Mouse (Mus musculus) hindbrain, embryonic 16.5 days (tissue): Measurements from ENCODE around the gene Tbx20. TPM values are rescaled to one million over a fixed set of nuclear protein-coding genes. Genes with fewer than 3 reads are reported as not detected.

Experiments
- ATAC-seq: fragments of 200-750 bp; cut with Nextera tagmentation; 2 replicates; pipeline ENCODE4 v1.8.0; 2017; ENCODE audit warnings: moderate TSS enrichment, moderate library complexity
- H3K27ac ChIP-seq: fragments of 300-500 bp; sonication (generic); 2 replicates; pipeline ENCODE4 v1.5.1; 2014; ENCODE audit warnings: low read depth, mild to moderate bottlenecking, control low read depth, low read length, moderate library complexity
- H3K27me3 ChIP-seq: fragments of 300-500 bp; sonication (generic); replicated peaks from 2 replicates; pipeline ENCODE4 v1.6.1; 2014; ENCODE audit warnings: low read length; ENCODE audit not compliant: control insufficient read depth, insufficient read depth
- H3K36me3 ChIP-seq: fragments of 300-500 bp; sonication (generic); 2 replicates; pipeline ENCODE4 v1.6.1; 2014; ENCODE audit warnings: mild to moderate bottlenecking, low read length, moderate library complexity, mixed read lengths; ENCODE audit not compliant: control insufficient read depth, insufficient read depth
- H3K4me1 ChIP-seq: fragments of 300-500 bp; sonication (generic); 2 replicates; pipeline ENCODE4 v1.6.1; 2014; ENCODE audit warnings: low read depth, low read length; ENCODE audit not compliant: control insufficient read depth, insufficient read depth
- H3K4me2 ChIP-seq: fragments of 300-500 bp; sonication (generic); 2 replicates; pipeline ENCODE4 v1.6.1; 2014; ENCODE audit warnings: mild to moderate bottlenecking, low read length, control low read depth, moderate library complexity
- H3K4me3 ChIP-seq: fragments of 300-500 bp; sonication (generic); 2 replicates; pipeline ENCODE4 v1.5.1; 2014; ENCODE audit warnings: mild to moderate bottlenecking, low read length, control low read depth, moderate library complexity
- H3K9ac ChIP-seq: fragments of 300-500 bp; sonication (generic); 2 replicates; pipeline ENCODE4 v1.6.1; 2014; ENCODE audit warnings: low read depth, mild to moderate bottlenecking, control low read depth, low read length, moderate library complexity
- H3K9me3 ChIP-seq: fragments of 300-500 bp; sonication (generic); 2 replicates; pipeline ENCODE4 v1.6.1; 2014; ENCODE audit warnings: mild to moderate bottlenecking, low read length, moderate library complexity; ENCODE audit not compliant: control insufficient read depth
- WGBS: fragments of 180-500 bp; shearing (Covaris S2); extraction: QIAGEN DNeasy Blood & Tissue Kit; methylation state at CpG from one replicate; pipeline ENCODE4 v1.1.7; 2014; 5-methylcytosine and 5-hydroxymethylcytosine counted together
- polyA plus RNA-seq: library from polyadenylated mRNA; unstranded; fragments of >200 nt; fragmentation: Nextera tagmentation; extraction: Ambion mirVana; gene quantifications from 2 replicates; pipeline ENCODE4 v1.2.1, GENCODE M21; 2015

The Tbx20 gene
- polyA plus RNA-seq, 1 experiment from 2014 or later: 0.78 TPM

- peaks cover 13% of the 10 kb centered on the region for H3K4me1 ChIP-seq
- ATAC-seq: no peak
- no peaks in the 10 kb centered on the region for H3K9me3 ChIP-seq
- 4% methylated on average over 14 of the region's 14 CpGs for WGBS
- peaks cover 61% of the 10 kb centered on the region for H3K27me3 ChIP-seq
- no peak overlapping the region for H3K4me3 ChIP-seq
- H3K4me2 ChIP-seq: no peak overlapping the region
- no peaks in the 10 kb centered on the region for H3K36me3 ChIP-seq
- H3K9ac ChIP-seq: no peak overlapping the region
- no peak overlapping the region for H3K27ac ChIP-seq
Measured at GRCm38 (mm10) chr9:24778571-24778970, 4.5 kb upstream of the Tbx20 start.

GRCm38 (mm10) chr9:24777961-24778360 is 3.9 kb upstream of the Tbx20 start:
- Histone ChIP-seq H3K27ac (no peak overlapping the region), H3K9ac (no peak overlapping the region), H3K36me3 (no peaks in the 10 kb centered on the region), H3K4me2 (no peak overlapping the region), H3K9me3 (no peaks in the 10 kb centered on the region), H3K4me3 (no peak overlapping the region), H3K27me3 (peaks cover 60% of the 10 kb centered on the region), H3K4me1 (peaks cover 13% of the 10 kb centered on the region)
- no peak for ATAC-seq
- 0% methylated on average over 14 of the region's 14 CpGs for WGBS

GRCm38 (mm10) chr9:24777176-24777895 is 3.2 kb upstream of the Tbx20 start:
- H3K4me3 ChIP-seq: no peak overlapping the region
- H3K9ac ChIP-seq: no peak overlapping the region
- no peak overlapping the region for H3K4me2 ChIP-seq
- H3K27ac ChIP-seq: no peak overlapping the region
- no peak for ATAC-seq
- under 1% methylated on average over 37 of the region's 37 CpGs for WGBS
- no peaks in the 10 kb centered on the region for H3K9me3 ChIP-seq
- H3K4me1 ChIP-seq: peaks cover 13% of the 10 kb centered on the region
- H3K36me3 ChIP-seq: no peaks in the 10 kb centered on the region
- H3K27me3 ChIP-seq: peaks cover 57% of the 10 kb centered on the region

- under 1% methylated on average over 9 of the region's 9 CpGs for WGBS
- Histone ChIP-seq H3K4me1 (peaks cover 13% of the 10 kb centered on the region), H3K36me3 (no peaks in the 10 kb centered on the region), H3K27ac (no peak overlapping the region), H3K9ac (no peak overlapping the region), H3K27me3 (peaks cover 57% of the 10 kb centered on the region), H3K4me3 (no peak overlapping the region), H3K4me2 (no peak overlapping the region), H3K9me3 (no peaks in the 10 kb centered on the region)
- ATAC-seq: no peak
Measured at GRCm38 (mm10) chr9:24776487-24776886, 2.4 kb upstream of the Tbx20 start.

GRCm38 (mm10) chr9:24775567-24775966 is 1.5 kb upstream of the Tbx20 start:
- Histone ChIP-seq H3K4me2 (no peak overlapping the region), H3K36me3 (no peaks in the 10 kb centered on the region), H3K4me1 (peaks cover 7% of the 10 kb centered on the region; the same call in 1 of the 2 replicates), H3K4me3 (no peak overlapping the region), H3K9ac (no peak overlapping the region), H3K27ac (no peak overlapping the region), H3K27me3 (peaks cover 57% of the 10 kb centered on the region), H3K9me3 (no peaks in the 10 kb centered on the region)
- ATAC-seq: no peak
- WGBS: 13% methylated on average over 1 of the region's 1 CpGs

GRCm38 (mm10) chr9:24775001-24775400 is 898 bp upstream of the Tbx20 start:
- Histone ChIP-seq H3K36me3 (no peaks in the 10 kb centered on the region), H3K4me3 (no peak overlapping the region), H3K9me3 (no peaks in the 10 kb centered on the region), H3K4me2 (no peak overlapping the region), H3K27me3 (peaks cover 59% of the 10 kb centered on the region), H3K4me1 (peaks cover 7% of the 10 kb centered on the region; the same call in 1 of the 2 replicates), H3K9ac (no peak overlapping the region), H3K27ac (no peak overlapping the region)
- WGBS: 2% methylated on average over 9 of the region's 9 CpGs
- ATAC-seq: no peak

GRCm38 (mm10) chr9:24773669-24774068 is 434 bp downstream of the Tbx20 start:
- Histone ChIP-seq H3K4me2 (peak overlapping the region; percentile 43), H3K27ac (no peak overlapping the region), H3K4me3 (peak overlapping the region; percentile 25), H3K4me1 (peaks cover 7% of the 10 kb centered on the region; the same call in 1 of the 2 replicates), H3K9ac (no peak overlapping the region), H3K9me3 (no peaks in the 10 kb centered on the region), H3K36me3 (no peaks in the 10 kb centered on the region), H3K27me3 (peaks cover 56% of the 10 kb centered on the region)
- WGBS: 2% methylated on average over 19 of the region's 19 CpGs
- no peak for ATAC-seq

GRCm38 (mm10) chr9:24773171-24773570 is 932 bp downstream of the Tbx20 start:
- 1% methylated on average over 9 of the region's 9 CpGs for WGBS

GRCm38 (mm10) chr9:24772431-24773120 is 1.5 kb downstream of the Tbx20 start:
- Histone ChIP-seq H3K4me3 (no peak overlapping the region), H3K4me2 (no peak overlapping the region), H3K9me3 (no peaks in the 10 kb centered on the region), H3K4me1 (peaks cover 7% of the 10 kb centered on the region; the same call in 1 of the 2 replicates), H3K9ac (no peak overlapping the region), H3K36me3 (no peaks in the 10 kb centered on the region), H3K27ac (no peak overlapping the region), H3K27me3 (peaks cover 52% of the 10 kb centered on the region)
- WGBS: 12% methylated on average over 9 of the region's 9 CpGs
- ATAC-seq: no peak

More at GRCm38 (mm10) chr9:24773171-24773570, 932 bp downstream of the Tbx20 start:
- Histone ChIP-seq H3K27me3 (peaks cover 58% of the 10 kb centered on the region), H3K9me3 (no peaks in the 10 kb centered on the region), H3K4me2 (no peak overlapping the region), H3K36me3 (no peaks in the 10 kb centered on the region), H3K4me1 (peaks cover 7% of the 10 kb centered on the region; the same call in 1 of the 2 replicates), H3K9ac (no peak overlapping the region), H3K27ac (no peak overlapping the region), H3K4me3 (no peak overlapping the region)
- ATAC-seq: no peak
